Mouse (Mus musculus): ENCODE data around the gene Zbtb8a. TPM values are rescaled to one million over a fixed set of nuclear protein-coding genes. Genes with fewer than 3 reads are reported as not detected.

The Zbtb8a gene
- total and polyA plus RNA-seq, 3 experiments, result 0.89 to 1.6 TPM; not detected in 1

- TF ChIP-seq CHD2 (IDR thresholded peaks at IDR 0.05; ENCODE audit: low read length), result no peak
- peak; percentile 97 for TF ChIP-seq ZNF384 (IDR thresholded peaks at IDR 0.05; ENCODE audit: low read depth, low read length)
- no peak for TF ChIP-seq HCFC1 (IDR thresholded peaks at IDR 0.05; ENCODE audit: low read depth, low read length)
- peak; percentile 45; the same call in 1 of the 2 replicates for TF ChIP-seq BHLHE40 (IDR thresholded peaks at IDR 0.05; ENCODE audit: borderline replicate concordance, low read depth, low read length)
Observed at GRCm38 (mm10) chr4:129304306-129304705, 73.6 kb downstream of the Zbtb8a start (continued).

- TF ChIP-seq GATA1 (IDR thresholded peaks at IDR 0.05; ENCODE audit: low read depth, low read length) (no peak), NELFE (IDR thresholded peaks at IDR 0.05; ENCODE audit: low read depth, low read length) (no peak), USF2 (IDR thresholded peaks at IDR 0.05; ENCODE audit: borderline replicate concordance in 1 of 2, insufficient read depth in 1 of 2, low read depth in 1 of 2, low read length in 2 of 2) (no peak), CHD1 (IDR thresholded peaks at IDR 0.05; ENCODE audit: low read depth, low read length) (no peak), USF1 (IDR thresholded peaks at IDR 0.05; ENCODE audit: low read depth, low read length) (no peak)
- H3K4me1 ChIP-seq (ENCODE audit: control insufficient read depth in 1 of 2, insufficient read depth in 2 of 2, low read length in 2 of 2), result peaks cover 7 to 9% of the 10 kb centered on the region in 2 experiments
Observed at GRCm38 (mm10) chr4:129303816-129304215, 74.1 kb downstream of the Zbtb8a start.

More at GRCm38 (mm10) chr4:129303816-129304215, 74.1 kb downstream of the Zbtb8a start:
- no peak overlapping the region for H3K9ac ChIP-seq (ENCODE audit: control insufficient read depth, low read depth, low read length, poor library complexity, severe bottlenecking)
- no peak for DNase-seq (ENCODE audit: low read depth, low spot score)
- no peaks in the 10 kb centered on the region for H3K79me2 ChIP-seq (ENCODE audit: control insufficient read depth, insufficient read depth, low read length, poor library complexity)
- H3K9me3 ChIP-seq (replicated peaks; ENCODE audit: insufficient read depth, low read length), result no peaks in the 10 kb centered on the region
- H3K27me3 ChIP-seq (ENCODE audit: control insufficient read depth in 1 of 2, insufficient read depth in 2 of 2, low read length in 2 of 2), result no peaks in the 10 kb centered on the region
- H3K36me3 ChIP-seq (ENCODE audit: control insufficient read depth in 1 of 2, insufficient read depth in 2 of 2, low read length in 2 of 2), result peaks cover 6 to 16% of the 10 kb centered on the region in 2 experiments
- H3K27ac ChIP-seq (ENCODE audit: control insufficient read depth, low read depth, low read length), result no peak overlapping the region
- no peak overlapping the region for H3K4me3 ChIP-seq (ENCODE audit: control insufficient read depth in 1 of 2, insufficient read depth in 1 of 2, low read depth in 2 of 2, low read length in 2 of 2)

Other genes with a start within 250 kb of the Zbtb8a start
- gene Fndc5, start 241.1 kb downstream of the Zbtb8a start, total RNA-seq (2012; rRNA removed), result 15.5 and 15.8 TPM in 2 replicates
- gene Fndc5, start 241.1 kb downstream of the Zbtb8a start, polyA plus RNA-seq (2012; ENCODE audit: insufficient read depth in 1 of 2, insufficient read length in 2 of 2, low read depth in 1 of 2, low replicate concordance in 2 of 2, missing spikeins in 1 of 2), result 100 to 1,000 TPM in 1 of 2 experiments, 10 to 100 TPM in 1; 35.9 to 123 TPM
- gene S100pbp, start 188.4 kb downstream of the Zbtb8a start, total RNA-seq (2012; rRNA removed), result 11.6 and 14.2 TPM in 2 replicates
- gene S100pbp, start 188.4 kb downstream of the Zbtb8a start, polyA plus RNA-seq (2012; ENCODE audit: insufficient read depth in 1 of 2, insufficient read length in 2 of 2, low read depth in 1 of 2, low replicate concordance in 2 of 2, missing spikeins in 1 of 2), result 10 to 100 TPM in 1 of 2 experiments, not detected in 1; 28.3 TPM
- gene Yars, start 188.4 kb downstream of the Zbtb8a start, total RNA-seq (2012; rRNA removed), result 89.5 and 113 TPM in 2 replicates
- gene Yars, start 188.4 kb downstream of the Zbtb8a start, polyA plus RNA-seq (2012; ENCODE audit: insufficient read depth in 1 of 2, insufficient read length in 2 of 2, low read depth in 1 of 2, low replicate concordance in 2 of 2, missing spikeins in 1 of 2), result 100 to 1,000 TPM; 179 to 539 TPM
- 0.92 and 1.3 TPM in 2 replicates for gene C77080, start 116.7 kb downstream of the Zbtb8a start, total RNA-seq (2012; rRNA removed)
- 1 to 10 TPM in 1 of 2 experiments, not detected in 1; 6.9 TPM for gene C77080, start 116.7 kb downstream of the Zbtb8a start, polyA plus RNA-seq (2012; ENCODE audit: insufficient read depth in 1 of 2, insufficient read length in 2 of 2, low read depth in 1 of 2, low replicate concordance in 2 of 2, missing spikeins in 1 of 2)
- 0.13 and 0.31 TPM in 2 replicates for gene Sync, start 90.5 kb downstream of the Zbtb8a start, total RNA-seq (2012; rRNA removed)
- under 1 TPM in 1 of 2 experiments, not detected in 1; 0.43 TPM for gene Sync, start 90.5 kb downstream of the Zbtb8a start, polyA plus RNA-seq (2012; ENCODE audit: insufficient read depth in 1 of 2, insufficient read length in 2 of 2, low read depth in 1 of 2, low replicate concordance in 2 of 2, missing spikeins in 1 of 2)
- gene Rbbp4, start 42.7 kb downstream of the Zbtb8a start, total RNA-seq (2012; rRNA removed), result 50.9 and 53.9 TPM in 2 replicates
- 100 to 1,000 TPM in 1 of 2 experiments, not detected in 1; 127 TPM for gene Rbbp4, start 42.7 kb downstream of the Zbtb8a start, polyA plus RNA-seq (2012; ENCODE audit: insufficient read depth in 1 of 2, insufficient read length in 2 of 2, low read depth in 1 of 2, low replicate concordance in 2 of 2, missing spikeins in 1 of 2)
- gene Zbtb8os, start 42.4 kb downstream of the Zbtb8a start, total RNA-seq (2012; rRNA removed), result 16.7 and 21.7 TPM in 2 replicates
- 10 to 100 TPM in 1 of 2 experiments, not detected in 1; 22.6 TPM for gene Zbtb8os, start 42.4 kb downstream of the Zbtb8a start, polyA plus RNA-seq (2012; ENCODE audit: insufficient read depth in 1 of 2, insufficient read length in 2 of 2, low read depth in 1 of 2, low replicate concordance in 2 of 2, missing spikeins in 1 of 2)
- gene Zbtb8b, start 62.7 kb upstream of the Zbtb8a start, total RNA-seq (2012; rRNA removed), result 0.08 and 0.16 TPM in 2 replicates
- gene Zbtb8b, start 62.7 kb upstream of the Zbtb8a start, polyA plus RNA-seq (2012; ENCODE audit: insufficient read depth in 1 of 2, insufficient read length in 2 of 2, low read depth in 1 of 2, low replicate concordance in 2 of 2, missing spikeins in 1 of 2), result under 1 TPM in 1 of 2 experiments, not detected in 1; 0.29 TPM
- 14.1 TPM in 2 replicates for gene Bsdc1, start 83.5 kb upstream of the Zbtb8a start, total RNA-seq (2012; rRNA removed)
- 10 to 100 TPM in 1 of 2 experiments, not detected in 1; 19.2 TPM for gene Bsdc1, start 83.5 kb upstream of the Zbtb8a start, polyA plus RNA-seq (2012; ENCODE audit: insufficient read depth in 1 of 2, insufficient read length in 2 of 2, low read depth in 1 of 2, low replicate concordance in 2 of 2, missing spikeins in 1 of 2)
- not detected in 2 replicates for gene Tssk3, start 112.9 kb upstream of the Zbtb8a start, total RNA-seq (2012; rRNA removed)
- gene Tssk3, start 112.9 kb upstream of the Zbtb8a start, polyA plus RNA-seq (2012; ENCODE audit: insufficient read depth in 1 of 2, insufficient read length in 2 of 2, low read depth in 1 of 2, low replicate concordance in 2 of 2, missing spikeins in 1 of 2), result not detected
- not detected in 2 replicates for gene Fam229a, start 113.1 kb upstream of the Zbtb8a start, total RNA-seq (2012; rRNA removed)
- not detected for gene Fam229a, start 113.1 kb upstream of the Zbtb8a start, polyA plus RNA-seq (2012; ENCODE audit: insufficient read depth in 1 of 2, insufficient read length in 2 of 2, low read depth in 1 of 2, low replicate concordance in 2 of 2, missing spikeins in 1 of 2)
- 25.3 and 26.9 TPM in 2 replicates for gene Marcksl1, start 135.5 kb upstream of the Zbtb8a start, total RNA-seq (2012; rRNA removed)
- gene Marcksl1, start 135.5 kb upstream of the Zbtb8a start, polyA plus RNA-seq (2012; ENCODE audit: insufficient read depth in 1 of 2, insufficient read length in 2 of 2, low read depth in 1 of 2, low replicate concordance in 2 of 2, missing spikeins in 1 of 2), result 10 to 100 TPM in 1 of 2 experiments, not detected in 1; 62.7 TPM
- gene Hdac1, start 164.6 kb upstream of the Zbtb8a start, total RNA-seq (2012; rRNA removed), result 38.9 and 47.9 TPM in 2 replicates
- 100 to 1,000 TPM; 108 to 185 TPM for gene Hdac1, start 164.6 kb upstream of the Zbtb8a start, polyA plus RNA-seq (2012; ENCODE audit: insufficient read depth in 1 of 2, insufficient read length in 2 of 2, low read depth in 1 of 2, low replicate concordance in 2 of 2, missing spikeins in 1 of 2)
- 2.7 and 3.6 TPM in 2 replicates for gene Lck, start 195.5 kb upstream of the Zbtb8a start, total RNA-seq (2012; rRNA removed)
- gene Lck, start 195.5 kb upstream of the Zbtb8a start, polyA plus RNA-seq (2012; ENCODE audit: insufficient read depth in 1 of 2, insufficient read length in 2 of 2, low read depth in 1 of 2, low replicate concordance in 2 of 2, missing spikeins in 1 of 2), result 1 to 10 TPM in 1 of 2 experiments, not detected in 1; 6.9 TPM
- gene Fam167b, start 200.4 kb upstream of the Zbtb8a start, total RNA-seq (2012; rRNA removed), result not detected in 2 replicates
- not detected for gene Fam167b, start 200.4 kb upstream of the Zbtb8a start, polyA plus RNA-seq (2012; ENCODE audit: insufficient read depth in 1 of 2, insufficient read length in 2 of 2, low read depth in 1 of 2, low replicate concordance in 2 of 2, missing spikeins in 1 of 2)
- 766 and 806 TPM in 2 replicates for gene Eif3i, start 222.5 kb upstream of the Zbtb8a start, total RNA-seq (2012; rRNA removed)
- 100 to 1,000 TPM; 396 to 730 TPM for gene Eif3i, start 222.5 kb upstream of the Zbtb8a start, polyA plus RNA-seq (2012; ENCODE audit: insufficient read depth in 1 of 2, insufficient read length in 2 of 2, low read depth in 1 of 2, low replicate concordance in 2 of 2, missing spikeins in 1 of 2)
- gene Tmem234, start 222.6 kb upstream of the Zbtb8a start, total RNA-seq (2012; rRNA removed), result 140 and 148 TPM in 2 replicates
- 100 to 1,000 TPM in 1 of 2 experiments, not detected in 1; 220 TPM for gene Tmem234, start 222.6 kb upstream of the Zbtb8a start, polyA plus RNA-seq (2012; ENCODE audit: insufficient read depth in 1 of 2, insufficient read length in 2 of 2, low read depth in 1 of 2, low replicate concordance in 2 of 2, missing spikeins in 1 of 2)
- gene Dcdc2b, start 236.1 kb upstream of the Zbtb8a start, total RNA-seq (2012; rRNA removed), result 0.26 TPM in 1 of 2 replicates, not detected in the other
- gene Dcdc2b, start 236.1 kb upstream of the Zbtb8a start, polyA plus RNA-seq (2012; ENCODE audit: insufficient read depth in 1 of 2, insufficient read length in 2 of 2, low read depth in 1 of 2, low replicate concordance in 2 of 2, missing spikeins in 1 of 2), result 1 to 10 TPM in 1 of 2 experiments, not detected in 1; 1.3 TPM
- 13.6 and 15.4 TPM in 2 replicates for gene Iqcc, start 241.0 kb upstream of the Zbtb8a start, total RNA-seq (2012; rRNA removed)
- gene Iqcc, start 241.0 kb upstream of the Zbtb8a start, polyA plus RNA-seq (2012; ENCODE audit: insufficient read depth in 1 of 2, insufficient read length in 2 of 2, low read depth in 1 of 2, low replicate concordance in 2 of 2, missing spikeins in 1 of 2), result 10 to 100 TPM in 1 of 2 experiments, not detected in 1; 18.5 TPM
- gene Ccdc28b, start 245.8 kb upstream of the Zbtb8a start, total RNA-seq (2012; rRNA removed), result 18.3 and 21.4 TPM in 2 replicates
- gene Ccdc28b, start 245.8 kb upstream of the Zbtb8a start, polyA plus RNA-seq (2012; ENCODE audit: insufficient read depth in 1 of 2, insufficient read length in 2 of 2, low read depth in 1 of 2, low replicate concordance in 2 of 2, missing spikeins in 1 of 2), result 10 to 100 TPM in 1 of 2 experiments, not detected in 1; 29.1 TPM

Measured in MEL (cell line).